Mouse (Mus musculus) lung, adult 2 months (tissue): ENCODE measurements around the gene Plekha6.

Source experiments
- CTCF ChIP-seq: fragments of 200-500 bp; IDR thresholded peaks from 2 replicates; pipeline ENCODE4 v1.5.1; 2011; ENCODE audit warnings: mild to moderate bottlenecking, low read length, control low read depth; ENCODE audit not compliant: insufficient read depth
- POLR2A ChIP-seq: fragments of 200-500 bp; IDR thresholded peaks from 2 replicates; pipeline ENCODE4 v1.6.1; 2011; ENCODE audit warnings: low read depth, mild to moderate bottlenecking, control low read depth, low read length, borderline replicate concordance; ENCODE audit errors: extremely low read depth

DNA sequence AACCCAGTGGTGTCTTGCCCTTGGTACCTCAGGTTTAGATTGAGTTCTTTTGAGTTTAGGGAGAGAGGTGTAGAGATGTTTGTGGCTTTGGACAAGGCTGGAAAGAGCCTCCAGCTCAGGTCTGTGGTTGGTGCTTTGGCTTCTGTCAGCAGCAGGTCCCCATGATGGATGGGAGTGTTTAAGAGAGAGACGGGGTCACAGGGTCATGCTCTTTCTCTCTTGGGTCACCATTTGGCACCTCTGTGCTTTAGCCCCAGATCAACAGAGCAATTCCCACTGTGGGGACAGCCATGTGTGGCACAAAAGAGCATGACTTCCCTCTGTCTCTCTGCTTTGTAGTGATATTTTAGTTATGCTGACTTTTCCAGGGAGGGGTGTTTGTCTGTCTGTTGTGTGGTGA lies 55.1 kb downstream of the Plekha6 start:
- TF ChIP-seq CTCF (no peak), POLR2A (no peak)
